ENCODE assay signal across 14 mouse cellular contexts in the genomic region with DNA sequence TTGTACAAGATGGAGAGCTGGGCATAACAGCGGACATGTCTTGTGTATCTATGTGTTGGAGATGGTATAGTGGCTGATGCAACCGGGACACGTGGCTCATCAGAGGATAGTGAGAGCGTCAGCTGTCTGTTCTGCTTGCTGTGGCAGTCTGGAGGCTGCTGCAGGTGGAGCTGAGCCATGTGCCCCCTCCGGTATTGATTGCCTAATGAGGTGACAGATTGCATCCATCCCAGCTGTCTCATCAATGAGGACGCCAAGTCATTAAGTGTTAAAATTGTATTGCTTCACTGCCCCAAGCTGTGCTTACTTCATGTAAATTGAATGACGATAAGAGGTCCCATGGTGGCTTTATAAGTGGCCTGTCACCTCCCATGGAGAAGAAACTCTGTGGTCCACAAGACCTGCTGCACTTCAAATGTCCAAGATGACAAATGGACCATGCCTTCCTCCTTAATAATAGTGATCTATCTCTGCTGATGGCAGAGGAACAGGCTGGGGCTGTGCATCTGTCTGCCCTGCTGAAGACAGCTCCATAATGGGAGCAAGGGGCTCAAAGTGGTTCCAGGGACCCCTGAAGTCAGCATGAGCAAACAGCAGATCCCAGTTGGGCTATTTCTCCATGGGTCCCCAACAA. TPM values are rescaled to one million over a fixed set of nuclear protein-coding genes. Genes with fewer than 3 reads are reported as not detected.
A peak's percentile ranks its signal among the peaks of the same experiment; 100 is the strongest.
DNase-seq lines count a peak whose midpoint lies in the region; ATAC-seq and TF ChIP-seq lines count a peak whose summit lies in the region.
"Had no signal": no experiment of that assay in that cellular context is flagged by ENCODE, and none has a peak within 500 bp of the region (broad histone marks: within the 10 kb centered on the region; RNA-seq: fewer than 3 reads in every experiment).

No protein-coding gene starts in this region.

- peaks cover 11% of the 10 kb centered on the region for H3K4me1 ChIP-seq in forebrain, embryonic 13.5 days
- no peaks in the 10 kb centered on the region for H3K4me1 ChIP-seq in forebrain, embryonic 11.5 days (replicated peaks; ENCODE audit: control insufficient read depth, insufficient read depth, low read length)
- H3K4me1 ChIP-seq in hindbrain, embryonic 13.5 days (replicated peaks): peaks cover 22% of the 10 kb centered on the region
- H3K4me1 ChIP-seq in intestine, postnatal 0 days (replicated peaks; ENCODE audit: control insufficient read depth, insufficient read depth, low read length): no peaks in the 10 kb centered on the region
- H3K4me1 ChIP-seq: heart, embryonic 15.5 days; intestine, embryonic 15.5 days; limb, embryonic 15.5 days; stomach, embryonic 15.5 days had no signal

- no peak for DNase-seq in forebrain, embryonic 11.5 days (ENCODE audit: low spot score)
- DNase-seq in fat pad, adult 2 months (ENCODE audit: extremely low read depth, low read depth, low spot score): peak; percentile 34
- DNase-seq in mesoderm, embryonic 11.5 days (ENCODE audit: low read depth, low spot score): peak; percentile 38
- DNase-seq in kidney, postnatal 14 days: no peak
- DNase-seq in Muller cell, postnatal 12 days (ENCODE audit: inconsistent ontology term): no peak
- DNase-seq: gastrocnemius, postnatal 25 days; thymus, postnatal 4 days had no signal

- no peaks in the 10 kb centered on the region for H3K36me3 ChIP-seq in forebrain, embryonic 13.5 days (ENCODE audit: poor library complexity, severe bottlenecking)
- no peaks in the 10 kb centered on the region for H3K36me3 ChIP-seq in forebrain, embryonic 11.5 days (ENCODE audit: control insufficient read depth, insufficient read depth, low read length)
- H3K36me3 ChIP-seq in hindbrain, embryonic 13.5 days: no peaks in the 10 kb centered on the region
- no peaks in the 10 kb centered on the region for H3K36me3 ChIP-seq in intestine, postnatal 0 days (ENCODE audit: control insufficient read depth, insufficient read depth)
- H3K36me3 ChIP-seq: heart, embryonic 15.5 days; intestine, embryonic 15.5 days; limb, embryonic 15.5 days; stomach, embryonic 15.5 days had no signal

- H3K27me3 ChIP-seq in forebrain, embryonic 13.5 days: no peaks in the 10 kb centered on the region
- H3K27me3 ChIP-seq in forebrain, embryonic 11.5 days (ENCODE audit: control insufficient read depth, insufficient read depth, low read length): no peaks in the 10 kb centered on the region
- H3K27me3 ChIP-seq in hindbrain, embryonic 13.5 days: peaks cover 11% of the 10 kb centered on the region
- H3K27me3 ChIP-seq in intestine, postnatal 0 days (replicated peaks; ENCODE audit: control insufficient read depth, insufficient read depth, low read length): no peaks in the 10 kb centered on the region
- H3K27me3 ChIP-seq: heart, embryonic 15.5 days; intestine, embryonic 15.5 days; limb, embryonic 15.5 days; stomach, embryonic 15.5 days had no signal

- peak; percentile 68 for ATAC-seq in forebrain, embryonic 13.5 days
- no peak for ATAC-seq in forebrain, embryonic 11.5 days (replicated peaks; ENCODE audit: low FRiP score)
- peak; percentile 83 for ATAC-seq in hindbrain, embryonic 13.5 days (ENCODE audit: low FRiP score)
- no peak for ATAC-seq in intestine, postnatal 0 days
- ATAC-seq: intestine, embryonic 15.5 days had no signal

- no peaks in the 10 kb centered on the region for H3K9me3 ChIP-seq in forebrain, embryonic 13.5 days (replicated peaks)
- H3K9me3 ChIP-seq in forebrain, embryonic 11.5 days (ENCODE audit: control insufficient read depth, low read length): no peaks in the 10 kb centered on the region
- no peaks in the 10 kb centered on the region for H3K9me3 ChIP-seq in hindbrain, embryonic 13.5 days
- H3K9me3 ChIP-seq in intestine, postnatal 0 days (ENCODE audit: control insufficient read depth): no peaks in the 10 kb centered on the region
- H3K9me3 ChIP-seq: heart, embryonic 15.5 days; intestine, embryonic 15.5 days; limb, embryonic 15.5 days; stomach, embryonic 15.5 days had no signal

- H3K4me2 ChIP-seq in forebrain, embryonic 13.5 days: no peak overlapping the region
- no peak overlapping the region for H3K4me2 ChIP-seq in forebrain, embryonic 11.5 days (ENCODE audit: low read depth, low read length, severe bottlenecking)
- no peak overlapping the region for H3K4me2 ChIP-seq in hindbrain, embryonic 13.5 days
- H3K4me2 ChIP-seq in intestine, postnatal 0 days (replicated peaks; ENCODE audit: low read depth): no peak overlapping the region
- H3K4me2 ChIP-seq: heart, embryonic 15.5 days; intestine, embryonic 15.5 days; limb, embryonic 15.5 days; stomach, embryonic 15.5 days had no signal

- no peak overlapping the region for H3K9ac ChIP-seq in forebrain, embryonic 13.5 days
- no peak overlapping the region for H3K9ac ChIP-seq in forebrain, embryonic 11.5 days (ENCODE audit: low read length)
- H3K9ac ChIP-seq in hindbrain, embryonic 13.5 days: no peak overlapping the region
- no peak overlapping the region for H3K9ac ChIP-seq in intestine, postnatal 0 days (ENCODE audit: low read depth, low read length)
- H3K9ac ChIP-seq: heart, embryonic 15.5 days; intestine, embryonic 15.5 days; limb, embryonic 15.5 days; stomach, embryonic 15.5 days had no signal

- H3K4me3 ChIP-seq in forebrain, embryonic 13.5 days: no peak overlapping the region
- no peak overlapping the region for H3K4me3 ChIP-seq in forebrain, embryonic 11.5 days (ENCODE audit: low read depth, low read length)
- H3K4me3 ChIP-seq in hindbrain, embryonic 13.5 days: no peak overlapping the region
- no peak overlapping the region for H3K4me3 ChIP-seq in intestine, postnatal 0 days (ENCODE audit: low read depth, low read length)
- H3K4me3 ChIP-seq: heart, embryonic 15.5 days; intestine, embryonic 15.5 days; limb, embryonic 15.5 days; stomach, embryonic 15.5 days had no signal

- H3K27ac ChIP-seq in forebrain, embryonic 13.5 days: no peak overlapping the region
- no peak overlapping the region for H3K27ac ChIP-seq in forebrain, embryonic 11.5 days (ENCODE audit: low read depth, low read length)
- H3K27ac ChIP-seq in hindbrain, embryonic 13.5 days: no peak overlapping the region; the same call in 1 of the 2 replicates
- no peak overlapping the region for H3K27ac ChIP-seq in intestine, postnatal 0 days (ENCODE audit: low read depth, low read length)
- H3K27ac ChIP-seq: heart, embryonic 15.5 days; intestine, embryonic 15.5 days; limb, embryonic 15.5 days; stomach, embryonic 15.5 days had no signal

- WGBS in forebrain, embryonic 13.5 days: 60% methylated on average over 7 of the region's 7 CpGs
- WGBS in forebrain, embryonic 11.5 days: 80% methylated on average over 7 of the region's 7 CpGs
- WGBS in hindbrain, embryonic 13.5 days: 35% methylated on average over 7 of the region's 7 CpGs
- 79% methylated on average over 7 of the region's 7 CpGs for WGBS in intestine, postnatal 0 days

- no peak for TF ChIP-seq CTCF in intestine, postnatal 0 days (IDR thresholded peaks at IDR 0.05; ENCODE audit: low read depth)

RNA-seq across cellular contexts. Expression of gene 2410004P03Rik, which starts 37.6 kb away (rescaled TPM):
- 1.3 and 2.9 TPM in 2 replicates for polyA plus RNA-seq in forebrain, embryonic 13.5 days (2015; fragmentation: Nextera tagmentation; extraction: Ambion mirVana)
- polyA plus RNA-seq in forebrain, embryonic 11.5 days (2014; fragmentation: Nextera tagmentation; extraction: Ambion mirVana): 0.32 and 0.47 TPM in 2 replicates
- 3.0 and 4.8 TPM in 2 replicates for polyA plus RNA-seq in hindbrain, embryonic 13.5 days (2015; fragmentation: Nextera tagmentation; extraction: Ambion mirVana)
- 0.12 and 0.18 TPM in 2 replicates for polyA plus RNA-seq in intestine, postnatal 0 days (2015; fragmentation: Nextera tagmentation; extraction: Ambion mirVana)

RNA-seq across cellular contexts. Expression of gene Pqlc3, which starts 48.9 kb away (rescaled TPM):
- polyA plus RNA-seq in forebrain, embryonic 13.5 days (2015; fragmentation: Nextera tagmentation; extraction: Ambion mirVana): 1.9 TPM in 2 replicates
- polyA plus RNA-seq in forebrain, embryonic 11.5 days (2014; fragmentation: Nextera tagmentation; extraction: Ambion mirVana): 3.5 and 4.8 TPM in 2 replicates
- polyA plus RNA-seq in hindbrain, embryonic 13.5 days (2015; fragmentation: Nextera tagmentation; extraction: Ambion mirVana): 1.4 and 2.3 TPM in 2 replicates
- 15.9 and 19.2 TPM in 2 replicates for polyA plus RNA-seq in intestine, postnatal 0 days (2015; fragmentation: Nextera tagmentation; extraction: Ambion mirVana)

Comparison
In these comparisons a context has a peak if more than half of its experiments do, and no peak if none do; other contexts are left out.
1. ATAC-seq: peak in forebrain, embryonic 13.5 days (single experiment) and hindbrain, embryonic 13.5 days (single experiment); none in forebrain, embryonic 11.5 days (single experiment) and intestine, postnatal 0 days (single experiment).
2. DNase-seq: peak in fat pad, adult 2 months (single experiment) and mesoderm, embryonic 11.5 days (single experiment); none in forebrain, embryonic 11.5 days (single experiment), kidney, postnatal 14 days (single experiment) and Muller cell, postnatal 12 days (single experiment).